ENCODE assay signal across 16 mouse cellular contexts in the genomic region with DNA sequence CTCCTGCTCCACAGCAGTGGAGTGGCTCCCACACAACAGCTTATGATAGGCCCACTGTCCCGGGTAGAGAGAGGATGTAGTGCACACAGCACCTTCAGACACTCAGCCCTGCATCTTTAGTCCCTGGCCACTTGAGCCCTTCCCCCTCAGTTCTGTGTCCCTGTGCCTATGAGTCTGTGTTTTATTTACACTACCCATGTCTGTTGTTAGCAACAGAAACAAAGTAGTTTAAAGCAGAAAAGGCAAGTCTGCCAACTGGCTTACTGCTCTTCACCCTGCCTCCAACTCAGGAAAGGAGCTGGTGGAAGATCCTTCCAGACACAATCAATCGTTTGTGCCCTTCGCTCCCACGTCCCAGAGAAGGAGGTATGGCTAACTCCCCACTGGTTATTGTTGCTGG.
DNase-seq lines count a peak whose midpoint lies in the region; ATAC-seq lines count a peak whose summit lies in the region.
"Had no signal": no experiment of that assay in that cellular context is flagged by ENCODE, and none has a peak within 500 bp of the region (broad histone marks: within the 10 kb centered on the region; RNA-seq: fewer than 3 reads in every experiment).

No protein-coding gene starts in this region.

- ATAC-seq in heart, embryonic 12.5 days (ENCODE audit: insufficient number of reproducible peaks, low FRiP score) = 0 out of 2 replicates have a peak, but pooled peaks have one; percentile 30
- ATAC-seq in intestine, embryonic 16.5 days = peak; percentile 41
- ATAC-seq: midbrain, embryonic 16.5 days had no signal

- H3K9me3 ChIP-seq in heart, embryonic 12.5 days (replicated peaks) = no peaks in the 10 kb centered on the region
- no peaks in the 10 kb centered on the region for H3K9me3 ChIP-seq in intestine, embryonic 16.5 days (ENCODE audit: control insufficient read depth, low read length)
- H3K9me3 ChIP-seq: embryonic facial prominence, embryonic 10.5 days; kidney, embryonic 15.5 days; neural tube, embryonic 13.5 days had no signal

- H3K9ac ChIP-seq in heart, embryonic 12.5 days = no peak overlapping the region
- no peak overlapping the region for H3K9ac ChIP-seq in intestine, embryonic 16.5 days (ENCODE audit: low read depth, low read length)
- H3K9ac ChIP-seq: kidney, embryonic 15.5 days; neural tube, embryonic 13.5 days had no signal

- H3K36me3 ChIP-seq in heart, embryonic 12.5 days = 0 out of 2 replicates have a peak, but pooled peaks cover 2% of the 10 kb centered on the region
- no peaks in the 10 kb centered on the region for H3K36me3 ChIP-seq in intestine, embryonic 16.5 days (ENCODE audit: control insufficient read depth, insufficient read depth, low read length)
- H3K36me3 ChIP-seq: embryonic facial prominence, embryonic 10.5 days; kidney, embryonic 15.5 days; neural tube, embryonic 13.5 days had no signal

- no peak overlapping the region for H3K4me3 ChIP-seq in heart, embryonic 12.5 days
- H3K4me3 ChIP-seq in intestine, embryonic 16.5 days (ENCODE audit: low read length) = no peak overlapping the region
- H3K4me3 ChIP-seq: embryonic facial prominence, embryonic 10.5 days; kidney, embryonic 15.5 days; neural tube, embryonic 13.5 days had no signal

- WGBS in heart, embryonic 12.5 days = 33% methylated on average over 4 of the region's 4 CpGs
- WGBS in intestine, embryonic 16.5 days = 20% methylated on average over 4 of the region's 4 CpGs

- H3K27me3 ChIP-seq in heart, embryonic 12.5 days (replicated peaks) = no peaks in the 10 kb centered on the region
- H3K27me3 ChIP-seq in intestine, embryonic 16.5 days (replicated peaks; ENCODE audit: control insufficient read depth, insufficient read depth, low read length) = no peaks in the 10 kb centered on the region
- H3K27me3 ChIP-seq: kidney, embryonic 15.5 days; neural tube, embryonic 13.5 days had no signal

- 0 out of 2 replicates have a peak overlapping the region, but pooled peaks have one; percentile 2 for H3K27ac ChIP-seq in heart, embryonic 12.5 days (ENCODE audit: poor library complexity, severe bottlenecking)
- H3K27ac ChIP-seq in intestine, embryonic 16.5 days (ENCODE audit: low read length) = peak overlapping the region; percentile 49; the same call in 1 of the 2 replicates
- H3K27ac ChIP-seq: embryonic facial prominence, embryonic 10.5 days; kidney, embryonic 15.5 days; neural tube, embryonic 13.5 days had no signal

- H3K4me2 ChIP-seq in heart, embryonic 12.5 days = no peak overlapping the region
- no peak overlapping the region for H3K4me2 ChIP-seq in intestine, embryonic 16.5 days (ENCODE audit: low read depth, low read length)
- H3K4me2 ChIP-seq: kidney, embryonic 15.5 days; neural tube, embryonic 13.5 days had no signal

- H3K4me1 ChIP-seq in heart, embryonic 12.5 days (replicated peaks) = peaks cover 62% of the 10 kb centered on the region
- peaks cover 42% of the 10 kb centered on the region for H3K4me1 ChIP-seq in intestine, embryonic 16.5 days (ENCODE audit: control insufficient read depth, insufficient read depth, low read length)

- intact Hi-C loops in heart, postnatal 25 days (cut with DNase I) = no loop called here

- no peak for DNase-seq in heart, postnatal 25 days (ENCODE audit: low spot score)
- peak; percentile 35 for DNase-seq in adipocyte (ENCODE audit: low spot score)
- DNase-seq in lung, postnatal 10 days = peak; percentile 76
- no peak for DNase-seq in embryo, embryonic 11 days
- no peak for DNase-seq in urinary bladder, postnatal 36 days (ENCODE audit: low spot score in 2 of 2)
- DNase-seq in c-Kit-positive CD71-positive TER-119-positive erythroid progenitor cells, embryonic 14.5 days (ENCODE audit: low spot score) = no peak
- DNase-seq: adrenal gland, postnatal 14 days; cerebellum, postnatal 10 days; gastrocnemius, postnatal 36 days; thymus, adult 18-20 months had no signal

Comparison
In these comparisons a context has a peak if more than half of its experiments do, and no peak if none do; other contexts are left out.
1. DNase-seq: peak in adipocyte (single experiment) and lung, postnatal 10 days (single experiment); none in heart, postnatal 25 days (single experiment), embryo, embryonic 11 days (single experiment), urinary bladder, postnatal 36 days (0 of 2) and c-Kit-positive CD71-positive TER-119-positive erythroid progenitor cells, embryonic 14.5 days (single experiment).